Mouse (Mus musculus) urinary bladder, adult 2 months (tissue): ENCODE measurements around the gene Kdm5b. TPM values are rescaled to one million over a fixed set of nuclear protein-coding genes. Genes with fewer than 3 reads are reported as not detected.

Experiments
- DNase-seq: peaks from one replicate; pipeline ENCODE4 v3.0.0; 2022; ENCODE audit warnings: low spot score
- polyA plus RNA-seq: library from polyadenylated mRNA; depleted of rRNA; stranded (reverse); fragments of >200 nt; gene quantifications from 2 replicates; pipeline ENCODE4 v1.2.3, GENCODE M21; 2012

Kdm5b gene
- polyA plus RNA-seq, 1 experiment, result 24.4 TPM

- no peak for DNase-seq
Observed at GRCm38 (mm10) chr1:134551869-134552268, 8.1 kb upstream of the Kdm5b start.

- DNase-seq, result no peak
Observed at GRCm38 (mm10) chr1:134552396-134552795, 7.6 kb upstream of the Kdm5b start.

GRCm38 (mm10) chr1:134555240-134555870 lies 4.6 kb upstream of the Kdm5b start:
- DNase-seq, result peak; percentile 37

GRCm38 (mm10) chr1:134555871-134556670 lies 3.9 kb upstream of the Kdm5b start:
- DNase-seq, result peak; percentile 27

DNA sequence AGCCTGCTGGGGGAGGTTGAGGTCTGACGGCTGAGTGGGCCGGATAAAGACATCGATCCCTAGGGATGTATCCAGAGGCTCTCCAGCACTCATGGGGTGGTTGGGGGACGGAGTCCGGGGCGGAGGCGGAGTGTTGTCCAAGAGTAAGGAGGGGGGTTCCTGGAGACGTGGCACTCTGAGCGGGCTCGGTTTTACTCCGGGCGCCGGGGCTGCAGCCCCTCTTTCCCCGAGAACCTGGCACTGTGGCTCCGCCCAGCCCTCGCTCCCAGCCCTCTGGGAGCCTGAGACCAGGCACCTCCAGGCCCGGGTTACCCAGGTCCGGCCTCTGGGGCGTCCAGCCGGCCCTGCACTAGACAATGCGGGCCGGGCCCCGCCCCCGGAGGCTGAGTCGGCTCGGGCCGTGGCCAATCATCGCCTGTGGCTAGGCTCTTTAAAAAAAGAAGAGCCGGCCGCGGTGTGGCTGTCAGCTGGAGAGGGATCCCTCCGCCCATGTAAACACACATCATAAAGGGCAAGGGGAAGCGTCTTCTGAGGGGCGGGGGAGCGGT lies 3.2 kb upstream of the Kdm5b start:
- DNase-seq, result peak; percentile 93

GRCm38 (mm10) chr1:134558511-134558910 lies 1.5 kb upstream of the Kdm5b start:
- no peak for DNase-seq

DNA sequence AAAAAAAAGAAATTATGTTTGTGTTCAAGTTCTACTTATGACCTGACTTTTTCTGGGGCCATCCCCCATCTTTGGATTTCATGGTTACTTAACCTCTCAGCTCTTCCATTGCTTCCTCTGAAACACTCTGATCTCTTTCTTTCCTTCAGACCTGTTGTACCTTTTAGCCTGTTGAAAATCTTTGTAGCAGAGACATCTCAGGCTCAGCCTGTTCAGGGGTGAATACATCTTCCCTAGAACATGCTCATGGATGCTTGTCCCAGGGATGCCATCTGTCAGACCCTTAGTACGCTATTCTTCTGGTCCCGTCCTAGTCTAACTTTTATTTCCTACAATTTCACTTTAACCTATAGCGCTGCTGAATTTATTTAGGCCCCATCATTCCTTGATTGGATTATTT lies 745 bp upstream of the Kdm5b start:
- no peak for DNase-seq

- DNase-seq, result no peak
Observed at GRCm38 (mm10) chr1:134560396-134560795, 425 bp downstream of the Kdm5b start.

DNA sequence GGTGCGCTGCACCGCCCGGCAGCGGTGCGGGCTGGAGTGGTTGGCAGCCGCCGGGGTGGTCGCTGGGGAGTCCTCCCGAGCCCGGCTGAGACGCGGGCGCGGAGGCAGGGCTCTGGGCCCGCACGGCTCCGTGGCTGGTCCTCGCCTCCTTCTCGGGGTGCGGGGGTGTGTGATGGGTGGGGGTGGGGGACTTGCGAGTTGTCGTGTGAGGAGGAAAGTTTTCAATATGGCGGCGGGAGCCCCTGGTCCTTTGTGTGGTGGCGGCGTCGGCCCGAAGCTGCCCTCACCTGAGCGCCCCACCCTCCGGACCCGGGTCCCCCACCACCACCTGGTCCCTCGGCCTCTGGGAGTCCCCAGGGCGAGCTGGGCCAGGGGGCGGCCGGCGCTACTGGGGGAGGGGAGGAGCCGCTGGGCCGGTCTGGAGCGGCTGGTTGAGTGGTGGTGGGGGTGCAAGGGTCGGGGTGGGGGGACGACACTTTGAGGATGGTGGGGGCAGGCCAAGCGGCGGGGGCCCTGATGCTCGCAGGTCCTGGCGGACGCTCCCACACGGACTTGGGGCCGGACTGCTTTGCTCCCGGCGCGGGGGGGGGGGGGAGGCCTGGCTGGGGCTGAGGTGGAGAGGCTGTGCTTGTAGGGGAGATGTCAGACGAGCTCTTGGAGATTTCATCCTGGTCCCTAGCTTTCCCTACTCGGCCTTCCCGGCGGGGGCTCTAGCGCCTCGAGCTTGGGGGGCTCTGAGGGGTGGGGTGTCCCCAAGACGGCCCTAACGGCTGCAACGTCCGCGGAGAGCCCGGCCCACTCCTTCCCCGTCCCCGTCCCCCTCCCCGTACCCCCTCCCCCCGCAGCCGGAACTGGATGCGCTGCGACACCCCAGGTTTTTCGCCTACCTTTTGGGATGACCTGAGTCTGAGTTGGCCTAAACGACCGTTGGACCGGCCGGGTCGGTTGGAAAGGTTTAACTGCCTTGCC lies 1.1 kb downstream of the Kdm5b start:
- DNase-seq, result peak; percentile 42

- DNase-seq, result no peak
Observed at GRCm38 (mm10) chr1:134561770-134562143, 1.8 kb downstream of the Kdm5b start.

- DNase-seq, result no peak
Observed at GRCm38 (mm10) chr1:134562457-134562856, 2.5 kb downstream of the Kdm5b start.

- no peak for DNase-seq
Observed at GRCm38 (mm10) chr1:134563726-134564125, 3.8 kb downstream of the Kdm5b start.

- no peak for DNase-seq
Observed at GRCm38 (mm10) chr1:134567511-134567910, 7.5 kb downstream of the Kdm5b start.

DNA sequence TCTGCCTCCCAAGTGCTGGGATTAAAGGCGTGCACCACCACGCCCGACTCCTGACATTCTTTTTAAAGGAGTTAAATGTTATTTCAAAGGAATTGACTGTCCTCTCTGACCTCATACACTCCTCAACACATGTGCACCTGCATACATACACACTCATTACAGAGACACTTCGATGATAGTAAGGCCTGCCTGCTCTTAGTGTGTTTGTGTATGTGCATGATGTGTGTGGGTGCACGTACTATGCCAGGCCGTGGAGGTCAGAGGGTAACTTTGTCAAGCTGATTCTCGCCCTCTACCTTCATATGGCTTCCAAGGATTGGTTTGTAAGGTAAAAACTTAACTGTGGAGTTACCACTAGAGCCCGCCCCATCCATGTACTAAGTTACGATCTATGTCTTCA lies 10.2 kb downstream of the Kdm5b start:
- no peak for DNase-seq

- DNase-seq, result no peak
Observed at GRCm38 (mm10) chr1:134570631-134571030, 10.7 kb downstream of the Kdm5b start.

DNA sequence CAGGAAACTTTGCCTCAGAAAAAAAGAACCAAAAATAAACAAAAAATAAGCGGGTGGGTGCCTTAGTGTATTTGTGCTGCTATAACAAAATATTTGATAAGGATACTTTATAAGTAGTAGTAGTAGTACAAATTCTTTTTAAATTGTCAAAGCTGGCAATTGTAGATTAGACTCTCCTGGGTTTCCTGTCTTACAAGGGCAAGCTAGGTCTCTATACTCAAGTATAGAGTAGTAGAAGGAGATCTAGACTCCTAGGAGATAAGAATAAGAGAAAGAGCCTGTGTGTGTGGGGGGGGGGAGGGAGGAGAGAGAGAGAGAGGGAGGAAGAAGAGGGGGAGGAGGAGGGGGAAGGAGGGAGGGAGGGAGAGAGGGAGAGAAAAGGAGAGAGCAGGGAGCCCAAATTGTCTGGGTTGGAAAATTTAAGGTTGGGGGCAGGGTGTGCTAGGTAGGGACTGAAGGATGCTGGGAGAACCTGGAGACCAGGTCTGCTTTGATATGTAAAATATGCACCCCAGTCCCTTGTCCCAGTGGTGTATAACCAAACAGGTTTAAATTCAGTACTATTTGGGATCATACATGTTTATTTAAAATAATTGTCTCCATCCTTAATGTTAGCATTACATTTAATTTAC lies 13.4 kb downstream of the Kdm5b start:
- no peak for DNase-seq

- DNase-seq, result no peak
Observed at GRCm38 (mm10) chr1:134573932-134574315, 14.0 kb downstream of the Kdm5b start.

DNA sequence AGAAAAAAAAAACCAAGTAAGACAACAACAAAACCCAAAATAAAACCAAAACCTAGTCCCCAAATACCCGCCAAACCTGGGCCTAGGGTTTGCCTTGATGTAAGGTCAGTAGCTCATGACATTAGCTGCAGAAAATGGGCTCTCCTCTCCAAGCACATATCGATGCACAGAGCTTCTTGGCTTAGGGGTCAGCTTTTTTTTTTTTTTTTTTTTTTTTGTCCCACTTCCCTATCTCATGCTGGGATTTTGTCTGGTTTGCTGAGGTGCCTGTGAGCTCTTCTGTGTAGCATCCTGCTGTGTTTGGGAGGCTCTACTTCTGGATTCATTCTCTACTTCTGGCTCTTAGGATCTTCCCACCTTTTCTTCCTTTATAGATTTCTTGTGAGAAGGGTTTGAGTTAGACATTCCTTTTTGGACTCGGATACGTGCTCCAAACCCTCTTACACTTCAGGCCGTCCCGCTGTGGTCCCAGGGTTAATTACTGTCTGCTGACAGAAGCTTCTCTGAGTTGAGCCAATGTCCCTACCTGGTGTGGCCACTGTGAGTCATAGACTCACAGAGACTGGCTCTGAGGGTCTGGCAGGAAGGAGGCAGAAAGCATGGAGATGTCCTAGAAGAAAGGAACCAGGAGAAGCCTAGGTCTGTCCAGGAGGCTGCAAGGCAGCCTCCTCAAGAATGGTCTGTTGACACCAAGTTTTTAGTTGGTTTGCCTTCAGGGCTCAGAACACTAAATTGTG lies 17.6 kb downstream of the Kdm5b start:
- no peak for DNase-seq

DNA sequence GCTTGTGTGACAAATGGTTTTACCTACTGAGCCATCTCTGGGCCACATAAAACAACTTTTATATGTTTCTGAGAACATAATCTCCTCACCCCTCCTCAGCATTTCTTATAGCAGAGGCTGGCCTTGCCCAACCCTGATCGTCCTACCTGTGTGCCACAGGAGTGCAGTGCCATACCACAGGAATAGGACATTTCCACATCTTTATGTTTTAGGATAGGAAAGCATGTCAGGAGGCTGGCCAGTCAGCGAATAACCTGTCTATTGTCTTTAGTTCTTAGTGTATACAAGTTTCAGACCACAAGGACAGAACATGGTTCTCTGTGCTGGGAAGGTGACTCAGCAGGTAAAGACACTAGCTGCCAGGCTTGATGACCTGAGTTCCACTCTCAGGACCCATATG lies 20.8 kb downstream of the Kdm5b start:
- DNase-seq, result no peak

DNA sequence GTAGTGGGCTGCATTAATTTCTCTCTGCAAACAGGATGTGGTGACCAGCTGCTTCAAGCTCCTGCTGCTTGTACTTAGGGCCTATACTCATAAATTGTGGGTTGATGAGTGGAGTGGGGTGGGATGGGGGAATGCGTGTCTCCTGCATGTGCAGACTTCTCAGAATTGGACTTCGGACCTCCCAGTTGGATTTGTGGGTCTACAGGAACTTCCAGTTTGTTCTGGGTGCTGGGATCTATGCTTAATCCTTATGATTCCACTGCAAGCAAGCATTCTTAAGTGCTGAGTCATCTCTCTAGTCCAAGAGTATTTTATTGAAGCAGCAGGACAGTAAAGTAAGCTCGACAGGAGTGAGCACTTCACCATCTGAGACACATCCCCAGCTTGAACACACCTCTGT lies 23.6 kb downstream of the Kdm5b start:
- DNase-seq, result no peak

GRCm38 (mm10) chr1:134589676-134590075 lies 29.7 kb downstream of the Kdm5b start:
- no peak for DNase-seq
